Mouse (Mus musculus): Measurements from ENCODE around the gene Adcy9.
"Not testable (repeated sequence)": the region's sequence is repeated elsewhere in the genome, so short reads cannot be mapped to it uniquely, and the experiment has no call there.

The Adcy9 gene

DNA sequence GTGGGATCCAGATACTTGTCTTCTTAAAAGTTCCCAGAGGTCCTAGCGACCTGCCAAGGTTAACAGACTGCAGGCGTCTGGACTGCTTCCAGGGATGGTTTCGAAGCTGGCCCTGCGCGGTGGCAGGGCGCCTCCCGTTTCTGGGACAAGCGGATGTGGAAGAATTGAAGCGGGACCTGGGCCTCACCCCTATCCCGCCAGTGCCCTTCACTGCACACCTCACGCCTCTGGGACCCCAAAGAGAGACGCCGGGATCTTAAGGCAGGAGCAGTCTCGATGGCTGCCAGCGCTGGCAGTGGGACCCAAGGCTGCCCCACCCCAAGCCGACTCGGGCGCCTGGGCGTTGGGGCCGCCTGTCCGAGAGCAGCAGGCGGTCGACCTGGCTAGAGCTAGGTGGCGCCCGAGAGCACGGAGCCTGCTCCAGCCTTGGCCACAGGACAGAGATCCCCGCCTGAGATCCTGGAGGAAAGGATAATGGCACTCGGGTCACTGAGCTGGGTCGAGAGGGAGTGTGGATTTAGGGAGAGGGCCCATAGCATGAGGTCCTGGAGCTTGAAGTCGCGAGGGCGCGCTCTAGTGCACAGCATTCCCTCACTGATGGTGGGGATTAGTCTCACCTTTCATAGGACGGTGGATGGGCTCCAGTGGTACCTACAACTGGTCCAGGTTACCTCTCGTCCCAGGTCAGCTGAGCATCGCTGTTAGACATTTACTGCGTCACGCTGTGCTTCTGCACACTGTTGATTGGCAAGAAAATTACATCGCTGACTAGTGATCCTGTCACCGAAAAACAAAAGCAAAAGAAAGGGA lies 152.2 kb downstream of the Adcy9 start:
- peak; percentile 32 to 72 for DNase-seq

DNA sequence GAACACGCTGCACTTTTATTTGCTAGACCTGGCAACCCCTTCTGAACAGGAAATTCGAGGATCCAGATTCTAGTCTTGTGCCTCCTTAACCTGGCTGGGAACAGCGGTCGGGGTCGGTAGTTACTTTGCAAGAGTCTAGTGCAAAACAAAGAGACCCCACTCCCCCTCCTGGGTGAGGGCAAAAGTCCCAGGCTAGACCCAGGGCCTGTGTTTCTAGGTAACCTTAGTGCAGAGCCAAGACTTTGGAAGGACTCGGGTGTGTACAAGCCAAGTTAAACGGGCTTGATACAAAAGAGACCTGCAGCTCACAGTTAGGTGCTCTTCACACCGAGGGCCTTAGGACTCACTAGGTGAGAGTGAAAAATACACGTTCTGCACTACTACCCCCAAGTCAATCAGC lies 152.8 kb downstream of the Adcy9 start:
- no peak for DNase-seq

DNA sequence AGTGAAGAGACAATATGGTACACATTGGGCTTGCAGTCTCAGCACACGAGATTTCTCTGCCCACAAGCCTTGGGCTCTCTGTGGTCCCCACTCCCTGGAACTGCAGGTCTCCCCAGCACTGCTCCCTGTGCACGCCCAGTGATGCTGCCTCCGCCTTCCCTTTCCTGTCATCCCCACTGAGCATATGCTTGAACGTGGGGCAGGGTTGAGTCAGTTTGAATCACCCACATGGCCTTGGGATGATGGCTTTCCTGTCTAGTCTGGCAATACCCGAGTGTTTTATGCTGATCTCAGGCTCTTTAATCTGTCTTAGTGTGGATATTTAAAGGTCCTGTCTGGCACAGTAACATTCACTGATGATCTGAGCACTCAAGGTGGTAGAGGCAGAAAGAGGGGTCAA lies 154.9 kb downstream of the Adcy9 start:
- DNase-seq: no peak

GRCm38 (mm10) chr16:4263486-4263885 lies 156.8 kb downstream of the Adcy9 start:
- no peak for DNase-seq

- DNase-seq: no peak
These were observed 162.8 kb downstream of the Adcy9 start for GRCm38 (mm10) chr16:4257546-4257945.

DNA sequence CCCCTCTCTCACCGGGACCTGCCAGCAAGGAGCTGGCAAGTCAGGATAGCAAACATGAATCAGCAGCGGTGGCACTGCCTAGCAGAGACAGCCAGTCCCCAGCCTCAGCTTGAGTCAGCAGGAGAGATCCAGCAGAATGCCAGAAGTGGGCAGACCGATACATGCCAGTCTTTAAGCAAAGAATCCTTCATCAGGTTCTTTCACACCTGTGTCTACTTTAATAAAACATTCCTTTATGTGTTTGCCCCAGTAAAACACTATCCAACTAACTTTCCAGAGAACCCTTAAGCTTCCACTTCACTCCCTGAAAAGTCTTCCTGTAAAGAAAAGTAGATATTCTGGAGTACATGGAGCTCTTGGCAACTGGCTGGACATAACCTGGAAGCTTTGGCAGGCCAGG lies 171.5 kb downstream of the Adcy9 start:
- DNase-seq: no peak

DNA sequence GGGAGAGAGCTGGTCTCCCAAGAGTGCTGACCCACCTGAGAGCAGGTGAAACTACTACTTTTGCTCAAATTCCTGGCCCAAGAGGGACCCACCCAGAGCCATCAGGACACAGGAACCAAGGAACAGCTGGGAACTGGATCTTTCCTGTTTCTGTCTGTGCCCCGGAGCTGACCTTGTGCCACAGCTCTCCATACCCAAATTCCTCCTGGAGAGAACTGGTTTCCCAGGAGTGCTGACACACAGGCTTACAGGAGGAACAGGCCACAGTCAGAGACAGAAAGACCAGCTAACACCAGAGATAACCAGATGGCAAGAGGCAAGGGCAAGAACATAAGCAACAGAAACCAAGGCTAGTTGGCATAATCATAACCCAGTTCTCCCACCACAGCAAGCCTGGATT lies 175.1 kb downstream of the Adcy9 start:
- not testable (repeated sequence) for DNase-seq
